Mouse (Mus musculus) midbrain, postnatal 0 days (tissue): ENCODE measurements around the gene Arfgap1. TPM values are rescaled to one million over a fixed set of nuclear protein-coding genes. Genes with fewer than 3 reads are reported as not detected.
A peak's percentile ranks its signal among the peaks of the same experiment; 100 is the strongest.

Source experiments
- ATAC-seq: fragments of 200-750 bp; cut with Nextera tagmentation; 2 replicates; pipeline ENCODE4 v1.8.0; 2017; ENCODE audit warnings: moderate number of reproducible peaks, mild to moderate bottlenecking, moderate TSS enrichment, moderate library complexity; ENCODE audit not compliant: low FRiP score
- DNase-seq: peaks from one replicate; pipeline ENCODE4 v3.0.0-alpha.2; 2015; ENCODE audit warnings: low spot score
- H3K27ac ChIP-seq: fragments of 300-500 bp; sonication (generic); 2 replicates; pipeline ENCODE4 v1.5.1; 2014; ENCODE audit warnings: low read depth, mild to moderate bottlenecking, low read length, mixed read lengths
- H3K27me3 ChIP-seq: fragments of 300-500 bp; sonication (generic); 2 replicates; pipeline ENCODE4 v1.6.1; 2014; ENCODE audit warnings: low read length, control low read depth, mixed read lengths; ENCODE audit not compliant: insufficient read depth
- H3K36me3 ChIP-seq: fragments of 300-500 bp; sonication (generic); 2 replicates; pipeline ENCODE4 v1.6.1; 2014; ENCODE audit warnings: low read length, control low read depth, mixed read lengths; ENCODE audit not compliant: insufficient read depth
- H3K4me1 ChIP-seq: fragments of 300-500 bp; sonication (generic); 2 replicates; pipeline ENCODE4 v1.6.1; 2014; ENCODE audit warnings: mild to moderate bottlenecking, control low read depth, antibody characterized with exemption, low read length, mixed read lengths; ENCODE audit not compliant: insufficient read depth
- H3K4me2 ChIP-seq: fragments of 300-500 bp; sonication (generic); 2 replicates; pipeline ENCODE4 v1.6.1; 2014; ENCODE audit warnings: low read depth, mild to moderate bottlenecking, low read length, mixed read lengths; ENCODE audit not compliant: poor library complexity, severe bottlenecking
- H3K4me3 ChIP-seq: fragments of 300-500 bp; sonication (generic); 2 replicates; pipeline ENCODE4 v1.5.1; 2014; ENCODE audit warnings: low read depth, mild to moderate bottlenecking, low read length, moderate library complexity
- H3K9ac ChIP-seq: fragments of 300-500 bp; sonication (generic); replicated peaks from 2 replicates; pipeline ENCODE4 v1.6.1; 2014; ENCODE audit warnings: mild to moderate bottlenecking, low read length, moderate library complexity, mixed read lengths; ENCODE audit not compliant: poor library complexity, severe bottlenecking
- H3K9me3 ChIP-seq: fragments of 300-500 bp; sonication (generic); 2 replicates; pipeline ENCODE4 v1.6.1; 2016; ENCODE audit warnings: low read length, control low read depth
- CTCF ChIP-seq: IDR thresholded peaks from 2 replicates; pipeline ENCODE4 v1.5.1; 2016; ENCODE audit warnings: antibody characterized with exemption, mild to moderate bottlenecking
- WGBS: fragments of 180-500 bp; shearing (Covaris S2); extraction: QIAGEN DNeasy Blood & Tissue Kit; methylation state at CpG from one replicate; pipeline ENCODE4 v1.1.7; 2014; 5-methylcytosine and 5-hydroxymethylcytosine counted together
- polyA plus RNA-seq: library from polyadenylated mRNA; unstranded; fragments of >200 nt; fragmentation: Nextera tagmentation; extraction: Ambion mirVana; gene quantifications from 2 replicates; pipeline ENCODE4 v1.2.1, GENCODE M21; 2015
- total RNA-seq: library from RNA; depleted of rRNA; stranded (reverse); fragments of >200 nt; gene quantifications from 2 replicates; pipeline ENCODE4 v1.2.3, GENCODE M21; 2014

The Arfgap1 gene
- total and polyA plus RNA-seq, 2 experiments from 2014 or later: 94.1 to 124 TPM

DNA sequence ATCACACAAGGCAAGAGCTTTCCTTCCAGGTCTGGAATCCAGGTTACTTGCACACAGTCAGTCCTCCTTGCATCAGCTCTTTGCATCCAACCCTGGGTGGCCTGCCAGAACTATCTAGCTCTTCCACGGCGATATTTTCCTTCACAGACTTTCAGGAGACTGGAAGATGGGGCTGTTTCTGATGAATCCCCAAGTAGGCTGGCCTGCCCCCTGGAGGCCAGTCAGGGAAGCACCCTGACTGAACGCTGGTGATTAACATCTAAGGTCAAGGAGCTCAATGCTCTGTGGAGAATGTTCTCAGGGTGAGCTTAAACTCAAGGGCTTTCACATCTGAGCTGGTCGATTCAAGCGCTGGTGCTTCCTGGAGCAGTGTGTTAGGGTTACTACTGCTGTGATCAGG lies 3.1 kb upstream of the Arfgap1 start:
- H3K4me2 ChIP-seq: no peak overlapping the region
- H3K27ac ChIP-seq: no peak overlapping the region
- no peaks in the 10 kb centered on the region for H3K27me3 ChIP-seq
- no peaks in the 10 kb centered on the region for H3K9me3 ChIP-seq
- no peak for ATAC-seq
- DNase-seq: peak; percentile 64
- H3K9ac ChIP-seq: no peak overlapping the region
- no peaks in the 10 kb centered on the region for H3K36me3 ChIP-seq
- peak; percentile 86 for TF ChIP-seq CTCF
- H3K4me1 ChIP-seq: 0 out of 2 replicates have a peak, but pooled peaks cover 2% of the 10 kb centered on the region
- WGBS: 3% methylated on average over 5 of the region's 5 CpGs
- H3K4me3 ChIP-seq: no peak overlapping the region

DNA sequence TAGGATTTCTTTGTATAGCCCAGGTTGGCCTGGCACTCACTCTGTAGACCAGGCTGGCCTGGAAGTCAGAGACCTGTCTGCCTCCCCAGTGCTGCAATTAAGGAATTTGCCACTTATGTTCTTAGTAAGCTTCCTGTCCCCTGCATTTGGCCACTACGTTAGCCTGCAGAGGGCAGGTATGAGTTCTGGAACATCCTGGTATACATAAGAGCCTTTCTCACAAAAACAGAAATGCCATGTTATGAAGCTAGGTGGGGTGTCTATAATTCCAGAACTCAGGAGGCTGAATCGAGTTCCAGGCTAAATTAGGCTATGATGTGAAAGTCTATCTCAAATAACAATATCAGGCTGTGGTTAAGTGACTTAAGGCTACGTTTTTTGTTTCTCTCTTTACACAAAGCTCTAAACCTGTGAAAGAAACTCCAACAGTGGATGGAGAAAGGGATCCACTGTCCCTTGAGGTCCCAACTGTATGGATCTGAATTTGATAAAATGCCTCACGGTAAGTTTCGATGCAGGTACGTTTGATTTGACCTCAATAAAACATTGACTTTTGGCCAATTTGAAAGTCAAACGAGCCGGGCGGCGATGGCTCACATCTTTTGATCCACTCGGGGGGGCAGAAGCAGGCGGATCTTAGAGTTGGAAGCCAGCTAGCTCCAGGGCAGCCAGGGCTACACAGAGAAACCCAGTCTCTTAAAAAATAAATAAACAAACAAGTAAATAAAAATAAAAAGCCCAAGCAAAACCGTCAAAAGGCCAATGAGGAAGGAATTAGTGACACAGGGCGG lies 738 bp upstream of the Arfgap1 start:
- Histone ChIP-seq H3K4me3 (peak overlapping the region; percentile 83), H3K4me1 (0 out of 2 replicates have a peak, but pooled peaks cover 2% of the 10 kb centered on the region), H3K9ac (peak overlapping the region; percentile 94), H3K9me3 (no peaks in the 10 kb centered on the region), H3K4me2 (peak overlapping the region; percentile 84), H3K27me3 (no peaks in the 10 kb centered on the region), H3K36me3 (peaks cover 2% of the 10 kb centered on the region), H3K27ac (peak overlapping the region; percentile 79)
- WGBS: 10% methylated on average over 14 of the region's 14 CpGs
- ATAC-seq (peak; percentile 45; the same call in 1 of the 2 replicates), DNase-seq (peak; percentile 76)
- peak; percentile 84 for TF ChIP-seq CTCF

DNA sequence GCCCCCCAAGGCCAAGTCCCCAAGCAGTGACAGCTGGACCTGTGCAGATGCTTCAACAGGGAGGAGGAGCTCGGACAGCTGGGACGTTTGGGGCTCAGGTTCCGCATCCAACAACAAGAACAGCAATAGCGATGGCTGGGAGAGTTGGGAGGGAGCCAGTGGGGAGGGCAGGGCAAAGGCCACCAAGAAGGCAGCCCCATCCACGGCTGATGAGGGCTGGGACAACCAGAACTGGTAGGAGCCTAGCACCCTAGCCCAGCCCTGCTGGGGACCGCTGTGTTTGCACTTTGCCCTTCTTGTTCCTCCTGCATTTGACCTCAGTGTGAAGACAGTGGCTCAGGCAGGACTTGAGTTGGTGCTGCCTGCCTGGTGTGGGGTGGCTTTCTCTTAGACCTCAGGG lies 14.1 kb downstream of the Arfgap1 start:
- TF ChIP-seq CTCF: no peak

DNA sequence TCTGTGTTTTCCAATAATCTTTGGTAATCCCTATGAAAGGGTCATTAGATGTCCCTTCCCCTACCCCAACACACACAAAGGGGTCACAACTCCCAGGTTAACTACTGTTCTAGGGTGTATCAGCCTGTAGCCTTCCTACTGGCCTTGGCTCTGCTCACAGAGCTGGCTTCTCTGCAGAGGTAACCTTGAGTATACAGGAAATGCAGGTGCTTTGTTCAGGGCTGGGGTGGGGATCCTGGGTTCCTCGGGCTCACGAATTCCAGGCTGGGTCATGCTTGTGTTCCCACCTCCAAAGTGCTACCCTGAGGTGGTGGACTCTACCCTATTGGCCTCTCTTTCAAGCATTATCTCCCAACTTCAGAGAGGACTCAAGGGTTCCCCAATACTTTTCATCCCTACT lies 18.6 kb downstream of the Arfgap1 start:
- H3K4me2 ChIP-seq: no peak overlapping the region
- peaks cover 26% of the 10 kb centered on the region for H3K36me3 ChIP-seq
- H3K4me1 ChIP-seq: no peaks in the 10 kb centered on the region
- no peak overlapping the region for H3K9ac ChIP-seq
- no peaks in the 10 kb centered on the region for H3K27me3 ChIP-seq
- DNase-seq (no peak), ATAC-seq (no peak)
- no peak overlapping the region for H3K27ac ChIP-seq
- WGBS: 86% methylated on average over 2 of the region's 2 CpGs
- H3K9me3 ChIP-seq: no peaks in the 10 kb centered on the region
- no peak for TF ChIP-seq CTCF
- no peak overlapping the region for H3K4me3 ChIP-seq

More for the DNA sequence above, 14.1 kb downstream of the Arfgap1 start:
- Histone ChIP-seq H3K27me3 (no peaks in the 10 kb centered on the region), H3K4me3 (no peak overlapping the region), H3K36me3 (peaks cover 70% of the 10 kb centered on the region), H3K27ac (no peak overlapping the region), H3K9ac (no peak overlapping the region), H3K4me1 (no peaks in the 10 kb centered on the region), H3K4me2 (no peak overlapping the region), H3K9me3 (no peaks in the 10 kb centered on the region)
- WGBS: 79% methylated on average over 6 of the region's 6 CpGs
- DNase-seq (no peak), ATAC-seq (no peak)

DNA sequence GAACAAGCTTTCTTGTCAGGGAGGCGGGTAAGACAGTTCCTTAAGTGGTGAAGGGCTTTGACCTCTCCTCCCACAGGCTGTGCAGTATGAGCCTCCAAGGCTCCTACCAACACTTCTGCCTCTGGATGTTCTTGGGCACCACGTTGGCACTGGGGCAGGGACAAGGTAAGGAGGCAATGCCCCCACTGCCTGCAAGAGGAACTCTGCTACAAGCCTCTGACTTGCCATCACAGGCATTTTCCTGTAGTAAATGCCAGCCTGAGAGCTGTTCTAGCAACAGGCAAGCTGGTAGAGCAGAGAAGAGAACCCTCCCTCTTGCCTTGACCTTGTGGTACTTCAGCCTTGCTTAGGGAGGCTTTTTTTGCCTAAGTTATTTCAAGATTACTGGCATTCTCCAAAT lies 19.4 kb downstream of the Arfgap1 start, which contains the start of gene Col20a1:
Col20a1 (plus strand) TSS at position 87 of the 400 bp plus-strand sequence.
- Histone ChIP-seq H3K27ac (no peak within 1 kb of the TSS), H3K4me1 (no peaks in the 10 kb centered on the region), H3K36me3 (peaks cover 19% of the 10 kb centered on the region), H3K4me3 (no peak within 1 kb of the TSS), H3K9me3 (no peaks in the 10 kb centered on the region), H3K4me2 (no peak within 1 kb of the TSS), H3K27me3 (no peaks in the 10 kb centered on the region), H3K9ac (no peak within 1 kb of the TSS)
- ATAC-seq (no peak), DNase-seq (no peak)
- no peak for TF ChIP-seq CTCF
- WGBS: 70% methylated on average over 2 of the region's 2 CpGs

DNA sequence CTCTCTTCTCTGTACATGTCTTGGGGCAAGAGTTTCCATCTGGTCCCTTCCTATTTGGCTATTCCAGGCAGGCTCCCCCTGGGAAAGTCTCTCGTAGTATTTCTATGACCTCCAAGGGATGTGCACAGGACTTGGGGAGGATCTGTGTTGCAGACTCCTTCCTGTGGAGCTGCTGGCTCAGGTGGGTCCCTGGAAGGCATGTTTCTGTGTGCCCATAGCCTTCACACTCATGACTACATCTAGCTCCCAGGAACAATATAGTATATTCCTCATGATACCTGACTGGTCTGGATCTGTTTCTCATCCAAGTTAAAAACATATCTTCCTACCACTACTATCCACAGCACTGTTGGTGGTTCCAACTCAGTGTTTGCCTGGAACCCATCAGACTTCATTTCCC lies 20.0 kb downstream of the Arfgap1 start:
- H3K9me3 ChIP-seq: no peaks in the 10 kb centered on the region
- no peak overlapping the region for H3K9ac ChIP-seq
- no peak overlapping the region for H3K4me3 ChIP-seq
- no peak for DNase-seq
- ATAC-seq: no peak
- H3K27ac ChIP-seq: no peak overlapping the region
- 47% methylated on average over 1 of the region's 1 CpGs for WGBS
- H3K27me3 ChIP-seq: no peaks in the 10 kb centered on the region
- no peak overlapping the region for H3K4me2 ChIP-seq
- no peaks in the 10 kb centered on the region for H3K4me1 ChIP-seq
- no peak for TF ChIP-seq CTCF
- peaks cover 13% of the 10 kb centered on the region for H3K36me3 ChIP-seq
